Mouse (Mus musculus) hindbrain, embryonic 10.5 days (tissue): Measurements from ENCODE around the gene Gp1ba. TPM values are rescaled to one million over a fixed set of nuclear protein-coding genes. Genes with fewer than 3 reads are reported as not detected.
A peak's percentile ranks its signal among the peaks of the same experiment; 100 is the strongest.

ENCODE experiments used
- DNase-seq: peaks from one replicate; pipeline ENCODE4 v3.0.0-alpha.2; 2017; ENCODE audit warnings: low spot score
- H3K27ac ChIP-seq: fragments of 300-500 bp; sonication (generic); 2 replicates; pipeline ENCODE4 v1.5.1; 2016; ENCODE audit warnings: mild to moderate bottlenecking, moderate library complexity
- H3K27me3 ChIP-seq: fragments of 300-500 bp; sonication (generic); 2 replicates; pipeline ENCODE4 v1.6.1; 2016; ENCODE audit warnings: mild to moderate bottlenecking; ENCODE audit not compliant: poor library complexity, insufficient read depth, severe bottlenecking
- H3K36me3 ChIP-seq: fragments of 300-500 bp; sonication (generic); 2 replicates; pipeline ENCODE4 v1.6.1; 2016; ENCODE audit warnings: mild to moderate bottlenecking, moderate library complexity
- H3K4me1 ChIP-seq: fragments of 300-500 bp; sonication (generic); replicated peaks from 2 replicates; pipeline ENCODE4 v1.6.1; 2016; ENCODE audit warnings: mild to moderate bottlenecking
- H3K4me3 ChIP-seq: fragments of 300-500 bp; sonication (generic); 2 replicates; pipeline ENCODE4 v1.5.1; 2016; ENCODE audit warnings: mild to moderate bottlenecking, moderate library complexity
- H3K9me3 ChIP-seq: fragments of 300-500 bp; sonication (generic); 2 replicates; pipeline ENCODE4 v1.6.1; 2016; ENCODE audit warnings: mild to moderate bottlenecking, moderate library complexity
- WGBS: fragments of 180-500 bp; shearing (Covaris S2); methylation state at CpG from one replicate; pipeline ENCODE4 v1.1.7; 2016; 5-methylcytosine and 5-hydroxymethylcytosine counted together
- polyA plus RNA-seq: library from polyadenylated mRNA; unstranded; fragments of >200 nt; fragmentation: Nextera tagmentation; extraction: Ambion mirVana; gene quantifications from 2 replicates; pipeline ENCODE4 v1.2.1, GENCODE M21; 2016

The Gp1ba gene
- 0.34 and 0.80 TPM in 2 replicates for polyA plus RNA-seq

GRCm38 (mm10) chr11:70638714-70639278 lies at the start of gene Gp1ba:
TSS of gene Gp1ba (plus strand) at chr11:70639122.
- 41% methylated on average over 5 of the region's 5 CpGs for WGBS
- H3K4me3 ChIP-seq, result no peak within 1 kb of the TSS
- no peaks in the 10 kb centered on the region for H3K27me3 ChIP-seq
- no peak within 1 kb of the TSS for H3K27ac ChIP-seq
- DNase-seq, result no peak
- H3K4me1 ChIP-seq, result no peaks in the 10 kb centered on the region
- H3K36me3 ChIP-seq, result peaks cover 13% of the 10 kb centered on the region
- no peaks in the 10 kb centered on the region for H3K9me3 ChIP-seq

GRCm38 (mm10) chr11:70591733-70592132 lies 47.2 kb upstream of the Gp1ba start:
- DNase-seq, result no peak
- H3K9me3 ChIP-seq, result no peaks in the 10 kb centered on the region
- no peak overlapping the region for H3K4me3 ChIP-seq
- H3K4me1 ChIP-seq, result peaks cover 11% of the 10 kb centered on the region
- H3K27ac ChIP-seq, result no peak overlapping the region
- H3K36me3 ChIP-seq, result no peaks in the 10 kb centered on the region
- no peaks in the 10 kb centered on the region for H3K27me3 ChIP-seq
- WGBS, result 93% methylated on average over 1 of the region's 1 CpGs

- Histone ChIP-seq H3K36me3 (peaks cover 25% of the 10 kb centered on the region), H3K9me3 (no peaks in the 10 kb centered on the region), H3K4me3 (no peak overlapping the region), H3K27ac (no peak overlapping the region), H3K27me3 (no peaks in the 10 kb centered on the region), H3K4me1 (peaks cover 16% of the 10 kb centered on the region)
- DNase-seq, result no peak
- WGBS, result 89% methylated on average over 15 of the region's 15 CpGs
These were observed 44.5 kb upstream of the Gp1ba start for GRCm38 (mm10) chr11:70594253-70594989.

GRCm38 (mm10) chr11:70595638-70596037 lies 43.3 kb upstream of the Gp1ba start:
- 82% methylated on average over 2 of the region's 2 CpGs for WGBS
- Histone ChIP-seq H3K27me3 (no peaks in the 10 kb centered on the region), H3K4me1 (peaks cover 16% of the 10 kb centered on the region), H3K27ac (peak overlapping the region; percentile 60), H3K4me3 (no peak overlapping the region), H3K36me3 (peaks cover 29% of the 10 kb centered on the region), H3K9me3 (no peaks in the 10 kb centered on the region)
- no peak for DNase-seq

- 60% methylated on average over 4 of the region's 4 CpGs for WGBS
- no peaks in the 10 kb centered on the region for H3K27me3 ChIP-seq
- H3K9me3 ChIP-seq, result no peaks in the 10 kb centered on the region
- H3K27ac ChIP-seq, result peak overlapping the region; percentile 60
- H3K4me1 ChIP-seq, result peaks cover 16% of the 10 kb centered on the region
- DNase-seq, result no peak
- peaks cover 30% of the 10 kb centered on the region for H3K36me3 ChIP-seq
- no peak overlapping the region for H3K4me3 ChIP-seq
These were observed 42.8 kb upstream of the Gp1ba start for GRCm38 (mm10) chr11:70596094-70596493.

GRCm38 (mm10) chr11:70597301-70597700 lies 41.6 kb upstream of the Gp1ba start:
- H3K4me3 ChIP-seq, result no peak overlapping the region
- no peak overlapping the region for H3K27ac ChIP-seq
- H3K9me3 ChIP-seq, result no peaks in the 10 kb centered on the region
- DNase-seq, result no peak
- no peaks in the 10 kb centered on the region for H3K27me3 ChIP-seq
- peaks cover 42% of the 10 kb centered on the region for H3K36me3 ChIP-seq
- 86% methylated on average over 6 of the region's 6 CpGs for WGBS
- H3K4me1 ChIP-seq, result peaks cover 16% of the 10 kb centered on the region

GRCm38 (mm10) chr11:70598451-70598953 lies 40.4 kb upstream of the Gp1ba start:
- no peak overlapping the region for H3K4me3 ChIP-seq
- H3K4me1 ChIP-seq, result peaks cover 16% of the 10 kb centered on the region
- H3K9me3 ChIP-seq, result no peaks in the 10 kb centered on the region
- H3K27ac ChIP-seq, result no peak overlapping the region
- 94% methylated on average over 9 of the region's 9 CpGs for WGBS
- H3K36me3 ChIP-seq, result peaks cover 54% of the 10 kb centered on the region
- no peaks in the 10 kb centered on the region for H3K27me3 ChIP-seq
- DNase-seq, result no peak

GRCm38 (mm10) chr11:70605024-70605566 lies 33.8 kb upstream of the Gp1ba start:
- 67% methylated on average over 14 of the region's 14 CpGs for WGBS

GRCm38 (mm10) chr11:70606717-70607116 lies 32.2 kb upstream of the Gp1ba start:
- no peak overlapping the region for H3K4me3 ChIP-seq
- no peaks in the 10 kb centered on the region for H3K4me1 ChIP-seq
- H3K27me3 ChIP-seq, result no peaks in the 10 kb centered on the region
- DNase-seq, result no peak
- H3K27ac ChIP-seq, result no peak overlapping the region
- peaks cover 100% of the 10 kb centered on the region for H3K36me3 ChIP-seq
- WGBS, result 75% methylated on average over 12 of the region's 12 CpGs
- H3K9me3 ChIP-seq, result no peaks in the 10 kb centered on the region

More at GRCm38 (mm10) chr11:70605024-70605566, 33.8 kb upstream of the Gp1ba start:
- Histone ChIP-seq H3K36me3 (peaks cover 93% of the 10 kb centered on the region), H3K27ac (no peak overlapping the region), H3K4me1 (no peaks in the 10 kb centered on the region), H3K4me3 (no peak overlapping the region), H3K27me3 (no peaks in the 10 kb centered on the region), H3K9me3 (no peaks in the 10 kb centered on the region)
- DNase-seq, result peak; percentile 75

GRCm38 (mm10) chr11:70607611-70608010 lies 31.3 kb upstream of the Gp1ba start:
- no peak for DNase-seq
- H3K4me3 ChIP-seq, result no peak overlapping the region
- peaks cover 99% of the 10 kb centered on the region for H3K36me3 ChIP-seq
- no peak overlapping the region for H3K27ac ChIP-seq
- no peaks in the 10 kb centered on the region for H3K9me3 ChIP-seq
- 89% methylated on average over 9 of the region's 9 CpGs for WGBS
- no peaks in the 10 kb centered on the region for H3K27me3 ChIP-seq
- H3K4me1 ChIP-seq, result no peaks in the 10 kb centered on the region

GRCm38 (mm10) chr11:70608381-70609066 lies 30.4 kb upstream of the Gp1ba start:
- Histone ChIP-seq H3K4me1 (no peaks in the 10 kb centered on the region), H3K4me3 (no peak overlapping the region), H3K36me3 (peaks cover 99% of the 10 kb centered on the region), H3K27me3 (no peaks in the 10 kb centered on the region), H3K27ac (no peak overlapping the region), H3K9me3 (no peaks in the 10 kb centered on the region)
- no peak for DNase-seq
- WGBS, result 87% methylated on average over 26 of the region's 26 CpGs

- Histone ChIP-seq H3K27ac (no peak overlapping the region), H3K9me3 (no peaks in the 10 kb centered on the region), H3K27me3 (peaks cover 8% of the 10 kb centered on the region), H3K4me3 (no peak overlapping the region), H3K36me3 (peaks cover 82% of the 10 kb centered on the region), H3K4me1 (peaks cover 11% of the 10 kb centered on the region)
- 86% methylated on average over 4 of the region's 4 CpGs for whole genome bisulfite sequencing
- DNase-seq, result no peak
These were observed 28.2 kb upstream of the Gp1ba start for GRCm38 (mm10) chr11:70610752-70611151.
